Comparison of ENCODE assay signal across 9 mouse cellular contexts in genomic region chr11:44496217-44496616, GRCm38 (mm10). TPM values are rescaled to one million over a fixed set of nuclear protein-coding genes. Genes with fewer than 3 reads are reported as not detected.
A peak's percentile ranks its signal among the peaks of the same experiment; 100 is the strongest.
DNase-seq lines count a peak whose midpoint lies in the region; ATAC-seq and TF ChIP-seq lines count a peak whose summit lies in the region.
"Had no signal": no experiment of that assay in that cellular context is flagged by ENCODE, and none has a peak within 500 bp of the region (broad histone marks: within the 10 kb centered on the region; RNA-seq: fewer than 3 reads in every experiment).

No protein-coding gene starts in this region.

- dilution Hi-C loops in CH12.LX (cut with MboI; ENCODE audit: extremely low pct_ligation_motif_present, extremely low pct_unique_long_range_greater_than_20kb, low sequenced_read_pairs), result no loop called here

- H3K9me3 ChIP-seq in CH12.LX (replicated peaks; ENCODE audit: low read length), result no peaks in the 10 kb centered on the region
- no peaks in the 10 kb centered on the region for H3K9me3 ChIP-seq in forebrain, embryonic 16.5 days (ENCODE audit: control insufficient read depth, low read length)
- H3K9me3 ChIP-seq: embryonic facial prominence, embryonic 13.5 days had no signal

- 33% methylated on average over 3 of the region's 3 CpGs for whole genome bisulfite sequencing in heart, adult 2 months
- WGBS in kidney, adult 2 months, result 39% methylated on average over 3 of the region's 3 CpGs
- WGBS in forebrain, embryonic 16.5 days, result 45% methylated on average over 3 of the region's 3 CpGs

- no peaks in the 10 kb centered on the region for H3K27me3 ChIP-seq in heart, adult 2 months (ENCODE audit: control insufficient read depth, insufficient read depth, low read length)
- H3K27me3 ChIP-seq in CH12.LX (replicated peaks), result no peaks in the 10 kb centered on the region
- H3K27me3 ChIP-seq in kidney, adult 2 months (replicated peaks; ENCODE audit: control insufficient read depth, insufficient read depth, low read length), result no peaks in the 10 kb centered on the region
- no peaks in the 10 kb centered on the region for H3K27me3 ChIP-seq in forebrain, embryonic 16.5 days (replicated peaks; ENCODE audit: control insufficient read depth, insufficient read depth, low read length)
- H3K27me3 ChIP-seq: embryonic facial prominence, embryonic 13.5 days had no signal

- H3K4me2 ChIP-seq in CH12.LX (ENCODE audit: insufficient read depth, low read depth, poor library complexity, severe bottlenecking), result peak overlapping the region; percentile 68
- H3K4me2 ChIP-seq in forebrain, embryonic 16.5 days (ENCODE audit: low read length), result no peak overlapping the region
- H3K4me2 ChIP-seq: embryonic facial prominence, embryonic 13.5 days had no signal

- TF ChIP-seq RAD21 in CH12.LX (IDR thresholded peaks at IDR 0.05; ENCODE audit: low read depth, low read length), result no peak; the same call in 1 of the 2 replicates

- no peak for ATAC-seq in forebrain, embryonic 16.5 days

- H3K4me3 ChIP-seq in heart, adult 2 months, result no peak overlapping the region
- no peak overlapping the region for H3K4me3 ChIP-seq in CH12.LX (replicated peaks in 1 of 3; ENCODE audit: low read depth in 2 of 3, low read length in 2 of 3, poor library complexity in 1 of 3)
- H3K4me3 ChIP-seq in kidney, adult 2 months (ENCODE audit: insufficient read depth, low read depth, low read length), result no peak overlapping the region
- no peak overlapping the region for H3K4me3 ChIP-seq in forebrain, embryonic 16.5 days (replicated peaks; ENCODE audit: low read length)
- H3K4me3 ChIP-seq: embryonic facial prominence, embryonic 13.5 days had no signal

- no peak for TF ChIP-seq EP300 in heart, adult 2 months (IDR thresholded peaks at IDR 0.05; ENCODE audit: insufficient read depth, low read depth, low read length)
- peak; percentile 97 for TF ChIP-seq EP300 in CH12.LX (IDR thresholded peaks at IDR 0.05; ENCODE audit: low read length)

- H3K27ac ChIP-seq in heart, adult 2 months, result peak overlapping the region; percentile 15
- H3K27ac ChIP-seq in CH12.LX (ENCODE audit: insufficient read depth, low read depth), result peak overlapping the region; percentile 15; the same call in 1 of the 2 replicates
- H3K27ac ChIP-seq in kidney, adult 2 months (ENCODE audit: insufficient read depth, low read depth, low read length), result peak overlapping the region; percentile 45
- H3K27ac ChIP-seq in forebrain, embryonic 16.5 days (ENCODE audit: low read length), result no peak overlapping the region
- H3K27ac ChIP-seq: embryonic facial prominence, embryonic 13.5 days had no signal

- no peak for TF ChIP-seq CTCF in heart, adult 2 months (IDR thresholded peaks at IDR 0.05)
- no peak for TF ChIP-seq CTCF in CH12.LX (conservative IDR thresholded peaks at IDR 0.05 in 1 of 2, IDR thresholded peaks at IDR 0.05 in 1 of 2; ENCODE audit: low read depth in 2 of 2, low read length in 2 of 2)
- TF ChIP-seq CTCF in kidney, adult 2 months (conservative IDR thresholded peaks at IDR 0.05; ENCODE audit: insufficient read depth, insufficient read length, low read depth, low read length), result no peak

- peak; percentile 36 to 48 for DNase-seq in heart, adult 2 months
- no peak for DNase-seq in heart, postnatal 4 days
- peak; percentile 84 for DNase-seq in CH12.LX (ENCODE audit: extremely low read depth)
- peak; percentile 33 for DNase-seq in kidney, adult 2 months
- DNase-seq in lung, postnatal 4 days, result peak; percentile 44 to 49
- DNase-seq in embryo, embryonic 11 days, result no peak
- DNase-seq in cerebellum, adult 8-10 months, result no peak

- H3K79me2 ChIP-seq in heart, adult 2 months (replicated peaks; ENCODE audit: control insufficient read depth, insufficient read depth, low read length), result no peaks in the 10 kb centered on the region
- no peaks in the 10 kb centered on the region for H3K79me2 ChIP-seq in CH12.LX (replicated peaks; ENCODE audit: control insufficient read depth, extremely low read depth, insufficient read depth, poor library complexity, severe bottlenecking)

- no peak overlapping the region for H3K9ac ChIP-seq in heart, adult 2 months (ENCODE audit: low read depth, low read length)
- peak overlapping the region; percentile 50 for H3K9ac ChIP-seq in CH12.LX (ENCODE audit: insufficient read depth, low read depth)
- no peak overlapping the region for H3K9ac ChIP-seq in forebrain, embryonic 16.5 days (replicated peaks; ENCODE audit: low read depth, low read length)
- H3K9ac ChIP-seq: embryonic facial prominence, embryonic 13.5 days had no signal

- peaks cover 1% of the 10 kb centered on the region; the same call in 1 of the 2 replicates for H3K4me1 ChIP-seq in heart, adult 2 months (ENCODE audit: control insufficient read depth, insufficient read depth, low read length)
- H3K4me1 ChIP-seq in CH12.LX (ENCODE audit: control insufficient read depth in 1 of 2, insufficient read depth in 2 of 2), result peaks cover 16 to 52% of the 10 kb centered on the region in 2 experiments
- no peaks in the 10 kb centered on the region for H3K4me1 ChIP-seq in kidney, adult 2 months (ENCODE audit: control insufficient read depth, insufficient read depth, low read length)
- H3K4me1 ChIP-seq in forebrain, embryonic 16.5 days (replicated peaks; ENCODE audit: control insufficient read depth, insufficient read depth, low read length), result 0 out of 2 replicates have a peak, but pooled peaks cover 2% of the 10 kb centered on the region

- intact Hi-C loops in heart, adult 2 months (cut with DNase I), result no loop called here

- H3K36me3 ChIP-seq in heart, adult 2 months (ENCODE audit: control insufficient read depth, insufficient read depth, low read length), result no peaks in the 10 kb centered on the region
- H3K36me3 ChIP-seq in CH12.LX (replicated peaks in 1 of 2; ENCODE audit: control insufficient read depth in 1 of 2, insufficient read depth in 1 of 2, low read length in 1 of 2), result no peaks in the 10 kb centered on the region
- H3K36me3 ChIP-seq in kidney, adult 2 months (ENCODE audit: control insufficient read depth, insufficient read depth, low read length), result no peaks in the 10 kb centered on the region
- H3K36me3 ChIP-seq in forebrain, embryonic 16.5 days (ENCODE audit: control insufficient read depth, insufficient read depth), result no peaks in the 10 kb centered on the region
- H3K36me3 ChIP-seq: embryonic facial prominence, embryonic 13.5 days had no signal

- in situ Hi-C loops in CH12.LX (cut with MboI; ENCODE audit: low pct_ligation_motif_present, low pct_unique_long_range_greater_than_20kb, low sequenced_read_pairs), result no loop called here

- no peak for TF ChIP-seq POLR2A in heart, adult 2 months (IDR thresholded peaks at IDR 0.05; ENCODE audit: insufficient read depth, low read depth, low read length)
- TF ChIP-seq POLR2A in CH12.LX (IDR thresholded peaks at IDR 0.05; ENCODE audit: low read depth, low read length), result peak; percentile 54
- TF ChIP-seq POLR2A in kidney, adult 2 months (IDR thresholded peaks at IDR 0.05; ENCODE audit: low read depth, low read length), result no peak

TF ChIP-seq in CH12.LX, 34 proteins besides CTCF, POLR2A, EP300 and RAD21 (continues in another document):
- TF ChIP-seq CHD2 (IDR thresholded peaks at IDR 0.05; ENCODE audit: low read length) (peak; percentile 87), ETS1 (conservative IDR thresholded peaks at IDR 0.05; ENCODE audit: low read depth, low read length) (peak; percentile 92), MAFK (IDR thresholded peaks at IDR 0.05; ENCODE audit: insufficient replicate concordance, low read length) (peak; percentile 70), IRF4 (IDR thresholded peaks at IDR 0.05; ENCODE audit: low read depth, low read length) (peak; percentile 97), ZC3H11A (IDR thresholded peaks at IDR 0.05; ENCODE audit: low read depth, low read length) (no peak), HCFC1 (IDR thresholded peaks at IDR 0.05; ENCODE audit: low read depth, low read length) (peak; percentile 55), TBP (conservative IDR thresholded peaks at IDR 0.05; ENCODE audit: low read depth, low read length) (0 out of 2 replicates have a peak, but pooled peaks have one; percentile 48), MAX (IDR thresholded peaks at IDR 0.05; ENCODE audit: low read length) (peak; percentile 79), KAT2A (IDR thresholded peaks at IDR 0.05; ENCODE audit: insufficient replicate concordance, low read length) (0 out of 2 replicates have a peak, but pooled peaks have one; percentile 55), NRF1 (IDR thresholded peaks at IDR 0.05; ENCODE audit: low read depth, low read length) (no peak), MEF2A (IDR thresholded peaks at IDR 0.05; ENCODE audit: borderline replicate concordance, low read depth, low read length) (peak; percentile 86), POLR2AphosphoS2 (IDR thresholded peaks at IDR 0.05; ENCODE audit: low read depth, low read length) (no peak), MXI1 (IDR thresholded peaks at IDR 0.05; ENCODE audit: low read depth, low read length) (peak; percentile 46; the same call in 1 of the 2 replicates), NELFE (IDR thresholded peaks at IDR 0.05; ENCODE audit: low read depth, low read length) (peak; percentile 57; the same call in 1 of the 2 replicates), JUND (conservative IDR thresholded peaks at IDR 0.05; ENCODE audit: low read depth, low read length) (peak; percentile 87), MYC (IDR thresholded peaks at IDR 0.05; ENCODE audit: low read depth, low read length) (peak; percentile 90), MAZ (IDR thresholded peaks at IDR 0.05; ENCODE audit: low read depth, low read length) (peak; percentile 73; the same call in 1 of the 2 replicates), UBTF (IDR thresholded peaks at IDR 0.05; ENCODE audit: low read depth, low read length) (no peak), PAX5 (IDR thresholded peaks at IDR 0.05; ENCODE audit: low read length) (no peak)

RNA-seq across cellular contexts. Expression of gene Rnf145, which starts 22.5 kb away (rescaled TPM):
- total RNA-seq in heart, adult 2 months (2021), result 10 to 100 TPM; 11.6 to 13.3 TPM
- 14.0 and 29.0 TPM in 2 replicates for polyA plus RNA-seq in heart, adult 2 months (2012; rRNA removed)
- total RNA-seq in heart, postnatal 4 days (2021), result 10 to 100 TPM; 30.0 TPM
- total RNA-seq in CH12.LX (2012; rRNA removed), result 38.4 and 44.5 TPM in 2 replicates
- total RNA-seq in CH12.LX (2014; rRNA removed), result 52.8 and 60.5 TPM in 2 replicates
- 44.3 and 46.3 TPM in 2 replicates for polyA plus RNA-seq in CH12.LX (2012; ENCODE audit: insufficient read length, low read depth)
- 62.1 and 68.7 TPM in 2 replicates for polyA plus RNA-seq in kidney, adult 2 months (2012; rRNA removed)
- polyA plus RNA-seq in forebrain, embryonic 16.5 days (2015; fragmentation: Nextera tagmentation; extraction: Ambion mirVana), result 89.0 and 89.5 TPM in 2 replicates

RNA-seq across cellular contexts. Expression of gene Ublcp1, which starts 25.9 kb away (rescaled TPM):
- 10 to 100 TPM; 40.3 to 41.3 TPM for total RNA-seq in heart, adult 2 months (2021)
- polyA plus RNA-seq in heart, adult 2 months (2012; rRNA removed), result 13.8 and 30.1 TPM in 2 replicates
- total RNA-seq in heart, postnatal 4 days (2021), result 10 to 100 TPM; 36.4 to 41.5 TPM
- total RNA-seq in CH12.LX (2012; rRNA removed) (18.9 and 20.2 TPM in 2 replicates), CH12.LX (2014; rRNA removed) (34.1 and 45.6 TPM in 2 replicates)
- 24.9 and 26.7 TPM in 2 replicates for polyA plus RNA-seq in CH12.LX (2012; ENCODE audit: insufficient read length, low read depth)
- polyA plus RNA-seq in kidney, adult 2 months (2012; rRNA removed), result 18.3 and 18.7 TPM in 2 replicates
- polyA plus RNA-seq in forebrain, embryonic 16.5 days (2015; fragmentation: Nextera tagmentation; extraction: Ambion mirVana), result 53.1 and 55.6 TPM in 2 replicates

Comparison
In these comparisons a context has a peak if more than half of its experiments do, and no peak if none do; other contexts are left out.
1. DNase-seq: peak in heart, adult 2 months (2 of 2), CH12.LX (single experiment), kidney, adult 2 months (single experiment) and lung, postnatal 4 days (2 of 2); none in heart, postnatal 4 days (single experiment), embryo, embryonic 11 days (single experiment) and cerebellum, adult 8-10 months (single experiment).